Mouse (Mus musculus) kidney, postnatal 10 days (tissue): ENCODE measurements around the gene Fut8.

Experiments
- DNase-seq: peaks from one replicate; pipeline ENCODE4 v3.0.0; 2021; ENCODE audit warnings: mixed read lengths

Fut8 gene

DNA sequence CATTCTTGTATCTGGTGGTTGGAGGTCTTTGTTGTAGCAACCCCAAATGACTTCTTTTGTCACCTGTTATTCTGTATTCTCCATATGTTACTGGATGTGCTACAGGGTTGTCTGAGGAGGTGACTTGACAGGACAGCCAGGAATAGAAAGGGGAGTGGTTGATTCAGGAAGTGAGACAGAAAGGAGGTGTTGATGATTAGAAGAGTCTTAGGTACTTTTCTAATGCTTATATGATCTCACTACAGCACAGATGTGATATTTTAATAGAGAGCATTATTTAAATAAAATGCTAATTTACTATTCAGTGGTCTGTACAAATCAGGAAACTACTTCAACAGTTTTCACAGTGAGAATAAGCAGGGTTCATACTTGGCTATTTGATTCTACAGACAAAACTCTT is 71.6 kb downstream of the Fut8 start:
- no peak for DNase-seq

GRCm38 (mm10) chr12:77313502-77313901 is 75.6 kb downstream of the Fut8 start:
- no peak for DNase-seq

GRCm38 (mm10) chr12:77324142-77324541 is 86.2 kb downstream of the Fut8 start:
- no peak for DNase-seq

- no peak for DNase-seq
These were observed 108.6 kb downstream of the Fut8 start for GRCm38 (mm10) chr12:77346521-77346920.

- DNase-seq: no peak
These were observed 111.6 kb downstream of the Fut8 start for GRCm38 (mm10) chr12:77349543-77349942.

DNA sequence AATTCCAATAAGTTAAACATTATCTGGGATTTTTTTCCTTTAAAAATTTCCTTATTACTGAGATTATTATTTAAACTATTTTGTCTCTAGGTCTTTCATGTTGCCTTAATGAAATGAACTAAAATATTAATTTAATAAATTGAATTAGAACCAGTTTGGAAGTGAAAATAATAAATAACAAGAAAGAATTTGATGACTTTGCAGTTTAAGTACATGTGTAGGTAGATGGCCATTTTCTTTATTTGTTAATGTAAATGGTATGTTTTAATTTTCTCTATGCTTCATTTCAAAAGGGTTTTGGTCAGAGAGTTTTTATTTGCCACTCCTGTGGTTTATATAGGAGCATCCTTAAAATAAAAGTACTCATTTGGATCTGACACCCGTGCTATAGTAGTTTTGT is 177.8 kb downstream of the Fut8 start:
- no peak for DNase-seq

GRCm38 (mm10) chr12:77421667-77422393 is 183.9 kb downstream of the Fut8 start:
- DNase-seq: no peak

DNA sequence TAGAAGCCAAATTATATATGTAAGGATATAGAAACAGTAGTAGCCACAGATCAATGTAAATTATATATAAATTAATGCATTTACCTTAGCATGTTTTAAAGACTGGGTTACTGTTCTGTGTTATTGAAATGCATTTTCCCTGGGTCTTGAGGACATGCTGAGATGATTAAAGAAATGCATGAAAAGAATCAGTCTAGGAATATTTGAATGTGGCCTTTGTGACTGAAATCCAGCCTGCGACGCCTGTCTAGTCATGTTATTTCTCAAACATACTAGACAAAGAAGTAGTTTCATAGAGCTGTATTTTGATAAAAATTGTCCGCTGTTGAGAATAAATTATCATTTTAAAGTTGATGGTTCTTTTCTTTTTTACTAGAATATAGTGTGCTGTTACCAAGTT is 188.2 kb downstream of the Fut8 start:
- DNase-seq: no peak

- DNase-seq: no peak
These were observed 190.2 kb downstream of the Fut8 start for GRCm38 (mm10) chr12:77428165-77428564.

GRCm38 (mm10) chr12:77429381-77429780 is 191.5 kb downstream of the Fut8 start:
- no peak for DNase-seq

- no peak for DNase-seq
These were observed 198.8 kb downstream of the Fut8 start for GRCm38 (mm10) chr12:77436733-77437132.

- no peak for DNase-seq
These were observed 212.9 kb downstream of the Fut8 start for GRCm38 (mm10) chr12:77450816-77451215.

DNA sequence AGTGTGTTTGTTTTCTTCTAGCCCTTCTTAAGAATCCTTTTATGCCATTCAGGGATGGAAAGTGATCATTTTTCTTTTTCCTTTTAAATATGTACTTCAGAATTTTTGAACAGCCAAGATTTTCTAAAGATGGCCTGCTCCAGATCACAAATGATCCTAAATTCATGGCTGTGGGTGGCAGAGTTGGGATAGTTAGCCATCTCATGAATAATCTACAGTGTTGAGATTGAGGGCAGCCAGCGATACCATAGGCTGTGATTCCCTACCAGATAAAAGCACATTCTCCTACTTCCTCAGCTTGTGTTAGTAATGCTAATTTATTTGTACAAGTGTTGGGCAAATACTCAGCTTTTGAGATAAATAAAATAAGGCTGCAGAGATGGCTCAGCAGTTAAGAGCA is 228.3 kb downstream of the Fut8 start:
- DNase-seq: no peak

GRCm38 (mm10) chr12:77479931-77480330 is 242.0 kb downstream of the Fut8 start:
- no peak for DNase-seq

GRCm38 (mm10) chr12:77481153-77481552 is 243.2 kb downstream of the Fut8 start:
- no peak for DNase-seq

DNA sequence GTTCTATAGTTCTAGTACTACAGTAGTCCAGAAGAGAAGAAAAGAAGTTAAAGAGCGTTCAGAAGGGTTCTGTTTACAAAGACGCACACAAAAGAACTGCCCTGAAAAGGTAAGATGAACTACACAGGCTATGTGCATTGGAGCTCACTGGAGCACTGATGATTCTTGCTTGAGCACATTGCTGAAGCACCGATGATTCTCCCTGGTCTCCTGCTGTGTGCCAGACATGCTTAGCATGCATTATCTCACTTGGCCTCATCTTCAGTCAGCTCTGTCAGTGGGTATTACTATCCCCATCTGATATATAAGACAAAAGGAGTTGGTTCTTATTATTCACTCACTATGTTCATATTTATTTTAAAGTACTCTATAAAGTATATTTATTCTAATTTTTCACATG is 243.9 kb downstream of the Fut8 start:
- no peak for DNase-seq

- no peak for DNase-seq
These were observed 245.4 kb downstream of the Fut8 start for GRCm38 (mm10) chr12:77483180-77483855.

GRCm38 (mm10) chr12:77484761-77485160 is 246.8 kb downstream of the Fut8 start:
- DNase-seq: no peak

- no peak for DNase-seq
These were observed 253.6 kb downstream of the Fut8 start for GRCm38 (mm10) chr12:77491478-77491877.

DNA sequence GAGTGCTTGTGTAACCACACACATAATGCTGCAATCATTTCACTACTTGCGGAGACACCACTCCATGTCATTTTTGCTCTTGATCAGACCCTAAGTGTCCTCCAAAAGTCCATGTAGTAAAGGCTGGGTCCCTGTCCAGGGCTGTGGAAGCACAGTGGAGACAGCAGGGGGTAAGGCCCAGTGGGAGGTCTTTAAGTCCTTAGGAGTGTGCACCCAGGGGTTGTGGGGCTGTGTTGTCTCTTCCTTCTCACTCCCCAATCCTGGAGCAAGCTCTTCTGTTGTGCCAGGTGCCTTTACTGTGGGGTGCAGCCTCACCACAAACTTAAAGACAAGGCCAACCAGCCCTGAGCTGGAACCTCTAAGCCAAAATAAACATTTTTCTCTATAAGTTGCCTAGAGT is 257.9 kb downstream of the Fut8 start:
- no peak for DNase-seq

DNA sequence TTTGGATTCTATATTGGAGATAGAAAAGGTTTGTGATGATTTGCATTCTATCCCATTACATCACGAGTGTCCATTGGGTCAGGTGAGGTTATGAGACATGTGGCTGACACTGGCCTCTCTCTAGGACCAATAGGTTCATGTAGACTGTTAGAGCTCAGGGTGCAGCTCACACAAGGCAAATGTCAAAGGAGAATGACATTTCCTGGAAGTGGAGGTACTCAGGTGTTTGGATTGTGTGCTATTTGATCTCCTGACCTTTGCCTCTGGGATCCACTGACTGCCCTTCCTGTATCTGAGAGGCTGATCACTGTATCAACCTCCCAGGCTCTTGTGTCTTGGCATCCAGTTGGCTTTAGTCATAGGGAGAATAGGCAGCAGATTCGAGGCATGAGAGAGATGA is 260.2 kb downstream of the Fut8 start:
- DNase-seq: no peak

GRCm38 (mm10) chr12:77500439-77501055 is 262.6 kb downstream of the Fut8 start:
- DNase-seq: no peak

- DNase-seq: peak; percentile 52
These were observed 263.7 kb downstream of the Fut8 start for GRCm38 (mm10) chr12:77501466-77502240.
